Mouse (Mus musculus) MEL (cell line): ENCODE measurements around the gene Fam136a. TPM values are rescaled to one million over a fixed set of nuclear protein-coding genes. Genes with fewer than 3 reads are reported as not detected.

Experiments
- DNase-seq: peaks from one replicate; pipeline ENCODE4 v3.0.0; 2011; ENCODE audit warnings: low read depth, low spot score
- H3K27ac ChIP-seq: 2 replicates; pipeline ENCODE4 v1.5.1; 2012; ENCODE audit warnings: low read depth, mild to moderate bottlenecking, control low read depth, low read length, moderate library complexity; ENCODE audit not compliant: control insufficient read depth
- H3K27me3 ChIP-seq, 2 experiments: fragments of 150-350 bp in 1 of 2; sonication (generic) in 1 of 2; 2 replicates each; pipeline ENCODE4 v1.6.1; 2012; ENCODE audit warnings: low read length in 2 of 2, mild to moderate bottlenecking in 2 of 2, improper control_type of control experiment in 1 of 2, moderate library complexity in 1 of 2; ENCODE audit not compliant: insufficient read depth in 2 of 2, control insufficient read depth in 1 of 2
- H3K36me3 ChIP-seq, 2 experiments: 2 replicates each; pipeline ENCODE4 v1.6.1; 2012 to 2014; ENCODE audit warnings: low read length in 2 of 2, improper control_type of control experiment in 1 of 2, inconsistent platforms in 1 of 2, mild to moderate bottlenecking in 1 of 2; ENCODE audit not compliant: insufficient read depth in 2 of 2, control insufficient read depth in 1 of 2
- H3K4me1 ChIP-seq, 2 experiments: fragments of 150-350 bp in 1 of 2; sonication (generic) in 1 of 2; 2 replicates each; pipeline ENCODE4 v1.6.1; 2012; ENCODE audit warnings: low read length in 2 of 2, improper control_type of control experiment in 1 of 2, mild to moderate bottlenecking in 1 of 2; ENCODE audit not compliant: insufficient read depth in 2 of 2, control insufficient read depth in 1 of 2
- H3K4me3 ChIP-seq, 2 experiments: fragments of 150-350 bp in 1 of 2; sonication (generic) in 1 of 2; 2 replicates each; pipeline ENCODE4 v1.5.1; 2012; ENCODE audit warnings: low read depth in 2 of 2, low read length in 2 of 2, mild to moderate bottlenecking in 2 of 2, moderate library complexity in 2 of 2, control low read depth in 1 of 2, improper control_type of control experiment in 1 of 2; ENCODE audit not compliant: control insufficient read depth in 1 of 2, insufficient read depth in 1 of 2
- H3K79me2 ChIP-seq: 2 replicates; pipeline ENCODE4 v1.6.1; 2012; ENCODE audit warnings: mild to moderate bottlenecking, low read length, moderate library complexity; ENCODE audit not compliant: control insufficient read depth, poor library complexity, insufficient read depth
- H3K9ac ChIP-seq: 2 replicates; pipeline ENCODE4 v1.6.1; 2012; ENCODE audit warnings: low read depth, mild to moderate bottlenecking, control low read depth, low read length, moderate library complexity; ENCODE audit not compliant: control insufficient read depth, poor library complexity, severe bottlenecking
- H3K9me3 ChIP-seq: fragments of 150-350 bp; sonication (generic); replicated peaks from 2 replicates; pipeline ENCODE4 v1.6.1; 2012; ENCODE audit warnings: mild to moderate bottlenecking, low read length, improper control_type of control experiment, moderate library complexity; ENCODE audit not compliant: insufficient read depth
- CHD2 ChIP-seq: IDR thresholded peaks from 2 replicates; pipeline ENCODE4 v1.6.1; 2011; ENCODE audit warnings: low read length, improper control_type of control experiment
- ELF1 ChIP-seq: IDR thresholded peaks from 2 replicates; pipeline ENCODE4 v1.6.1; 2014; ENCODE audit warnings: low read depth, mild to moderate bottlenecking, inconsistent platforms, low read length, improper control_type of control experiment, moderate library complexity
- EP300 ChIP-seq, 2 experiments: IDR thresholded peaks; 2 replicates each; pipeline ENCODE4 v1.6.1; 2011; ENCODE audit warnings: improper control_type of control experiment in 2 of 2, low read length in 2 of 2, low read depth in 1 of 2, mild to moderate bottlenecking in 1 of 2
- GATA1 ChIP-seq: IDR thresholded peaks from 2 replicates; pipeline ENCODE4 v1.6.1; 2011; ENCODE audit warnings: low read depth, low read length, improper control_type of control experiment
- HCFC1 ChIP-seq: IDR thresholded peaks from 2 replicates; pipeline ENCODE4 v1.6.1; 2012; ENCODE audit warnings: low read depth, mild to moderate bottlenecking, inconsistent platforms, low read length, improper control_type of control experiment, moderate library complexity
- JUND ChIP-seq: IDR thresholded peaks from 2 replicates; pipeline ENCODE4 v1.6.1; 2011; ENCODE audit warnings: low read depth, mild to moderate bottlenecking, improper control_type of control experiment, low read length
- MAZ ChIP-seq: IDR thresholded peaks from 2 replicates; pipeline ENCODE4 v1.6.1; 2012; ENCODE audit warnings: low read depth, mild to moderate bottlenecking, inconsistent platforms, low read length, improper control_type of control experiment
- MEF2A ChIP-seq: IDR thresholded peaks from 2 replicates; pipeline ENCODE4 v1.6.1; 2014; ENCODE audit warnings: low read depth, mild to moderate bottlenecking, inconsistent platforms, low read length, improper control_type of control experiment; ENCODE audit not compliant: poor library complexity, insufficient replicate concordance, severe bottlenecking; ENCODE audit errors: extremely low read depth
- POLR2AphosphoS2 ChIP-seq: IDR thresholded peaks from 2 replicates; pipeline ENCODE4 v1.6.1; 2011; ENCODE audit warnings: low read length, improper control_type of control experiment
- POLR2AphosphoS5 ChIP-seq: IDR thresholded peaks from 2 replicates; pipeline ENCODE4 v1.6.1; 2012; ENCODE audit warnings: low read depth, borderline replicate concordance, mild to moderate bottlenecking, inconsistent platforms, low read length, moderate library complexity, mixed read lengths
- RCOR1 ChIP-seq: IDR thresholded peaks from 2 replicates; pipeline ENCODE4 v1.6.1; 2012; ENCODE audit warnings: low read depth, mild to moderate bottlenecking, inconsistent platforms, low read length, improper control_type of control experiment
- SIN3A ChIP-seq: IDR thresholded peaks from 2 replicates; pipeline ENCODE4 v1.6.1; 2012; ENCODE audit warnings: low read length, improper control_type of control experiment, inconsistent platforms
- SMC3 ChIP-seq: IDR thresholded peaks from 2 replicates; pipeline ENCODE4 v1.6.1; 2011; ENCODE audit warnings: low read depth, low read length, improper control_type of control experiment
- USF2 ChIP-seq, 2 experiments: IDR thresholded peaks; 2 replicates each; pipeline ENCODE4 v1.6.1; 2011 to 2012; ENCODE audit warnings: improper control_type of control experiment in 2 of 2, low read length in 2 of 2, borderline replicate concordance in 1 of 2, inconsistent platforms in 1 of 2, low read depth in 1 of 2, mild to moderate bottlenecking in 1 of 2; ENCODE audit not compliant: insufficient read depth in 1 of 2
- ZC3H11A ChIP-seq: IDR thresholded peaks from 2 replicates; pipeline ENCODE4 v1.6.1; 2012; ENCODE audit warnings: low read depth, mild to moderate bottlenecking, inconsistent platforms, low read length, improper control_type of control experiment
- ZMIZ1 ChIP-seq: IDR thresholded peaks from 2 replicates; pipeline ENCODE4 v1.6.1; 2012; ENCODE audit warnings: low read depth, mild to moderate bottlenecking, inconsistent platforms, low read length, improper control_type of control experiment, moderate library complexity
- ZNF384 ChIP-seq: IDR thresholded peaks from 2 replicates; pipeline ENCODE4 v1.6.1; 2012; ENCODE audit warnings: low read depth, mild to moderate bottlenecking, inconsistent platforms, low read length, improper control_type of control experiment
- polyA plus RNA-seq, 2 experiments: library from polyadenylated mRNA; stranded (reverse) in 1 of 2; unstranded in 1 of 2; fragments of >175 nt in 1 of 2; fragments of >200 nt in 1 of 2; gene quantifications; 2 replicates each; pipeline versions ENCODE4 v1.2.1 to v1.2.4; 2012; ENCODE audit warnings: low replicate concordance in 2 of 2, low read depth in 1 of 2; ENCODE audit not compliant: insufficient read length in 2 of 2, insufficient read depth in 1 of 2, missing spikeins in 1 of 2
- total RNA-seq: library from RNA; depleted of rRNA; stranded (reverse); fragments of 300-350 nt; gene quantifications from 2 replicates; pipeline ENCODE4 v1.2.3, GENCODE M21; 2012

Gene Fam136a
- total and polyA plus RNA-seq, 3 experiments: 53.0 to 89.2 TPM; not detected in 1

- H3K9me3 ChIP-seq: no peaks in the 10 kb centered on the region
- H3K36me3 ChIP-seq: no peaks in the 10 kb centered on the region
- H3K4me1 ChIP-seq: no peaks in the 10 kb centered on the region
- H3K4me3 ChIP-seq: no peak overlapping the region
- no peak for TF ChIP-seq HCFC1
- no peak for TF ChIP-seq MEF2A
- no peak for TF ChIP-seq USF2 (IDR thresholded peaks at IDR 0.05; ENCODE audit: borderline replicate concordance in 1 of 2, insufficient read depth in 1 of 2, low read depth in 1 of 2, low read length in 2 of 2)
- H3K27me3 ChIP-seq: peaks cover 0 to 6% of the 10 kb centered on the region in 2 experiments; a peak in 2 of 4 replicates
- no peak overlapping the region for H3K27ac ChIP-seq
- no peak for DNase-seq
- no peak overlapping the region for H3K9ac ChIP-seq
- no peaks in the 10 kb centered on the region for H3K79me2 ChIP-seq
These were observed 38.6 kb upstream of the Fam136a start for GRCm38 (mm10) chr6:86326866-86327265.

GRCm38 (mm10) chr6:86328369-86328768 is 37.1 kb upstream of the Fam136a start:
- Histone ChIP-seq H3K4me1 (no peaks in the 10 kb centered on the region), H3K4me3 (no peak overlapping the region), H3K79me2 (no peaks in the 10 kb centered on the region), H3K27ac (no peak overlapping the region), H3K9ac (no peak overlapping the region), H3K27me3 (peaks cover 0 to 6% of the 10 kb centered on the region in 2 experiments; a peak in 2 of 4 replicates), H3K36me3 (no peaks in the 10 kb centered on the region), H3K9me3 (no peaks in the 10 kb centered on the region)
- no peak for DNase-seq
- TF ChIP-seq JUND (no peak), SIN3A (no peak), ZMIZ1 (no peak), ZNF384 (no peak), MAZ (no peak), CHD2 (no peak), ELF1 (no peak), RCOR1 (no peak), GATA1 (no peak), POLR2AphosphoS2 (no peak), SMC3 (no peak), POLR2AphosphoS5 (no peak), EP300 (IDR thresholded peaks at IDR 0.05; ENCODE audit: low read depth in 1 of 2, low read length in 2 of 2) (no peak), ZC3H11A (no peak)
